8 mouse cellular contexts compared by ENCODE assay signal in the genomic region with DNA sequence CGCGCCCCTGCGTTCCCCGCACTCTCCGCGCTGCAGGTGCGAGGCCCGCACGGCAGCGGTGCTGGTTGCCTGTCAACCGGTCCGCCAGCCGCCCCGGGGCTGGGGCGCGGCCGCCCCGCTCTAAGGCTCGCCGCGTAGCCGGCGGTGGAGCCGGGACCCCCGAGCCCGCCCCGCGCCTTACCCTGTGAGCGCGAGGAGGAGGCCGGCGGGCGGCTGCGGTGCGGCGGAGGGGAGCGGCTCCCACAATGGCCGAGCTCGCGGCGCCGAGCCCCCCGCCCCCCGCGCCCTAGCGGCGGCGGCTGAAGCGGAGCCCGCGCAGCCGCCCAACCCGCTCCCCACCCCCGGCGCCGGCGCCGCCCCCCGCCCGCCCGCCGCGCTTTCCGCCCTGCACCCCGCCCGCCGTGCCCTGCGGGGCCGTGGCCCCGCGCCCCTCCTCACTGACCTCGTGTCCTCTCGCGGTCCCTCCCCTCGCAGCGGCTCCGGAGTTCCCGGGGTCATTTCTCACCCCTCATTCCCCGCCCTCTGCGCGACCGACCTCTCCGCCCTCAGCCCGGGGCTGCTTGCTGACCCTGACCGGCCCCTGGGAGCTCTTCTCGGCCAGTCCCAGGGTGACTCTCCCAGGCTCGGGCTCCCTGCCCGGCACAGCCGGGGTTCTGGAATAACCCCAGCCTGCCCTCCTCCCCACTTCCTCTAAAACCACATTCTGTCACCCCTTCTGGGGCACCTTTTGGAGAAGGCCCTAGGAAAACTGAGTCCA. TPM values are rescaled to one million over a fixed set of nuclear protein-coding genes. Genes with fewer than 3 reads are reported as not detected.
DNase-seq lines count a peak whose midpoint lies in the region; ATAC-seq and TF ChIP-seq lines count a peak whose summit lies in the region.

No protein-coding gene starts in this region.

- H3K27me3 ChIP-seq in cerebellum, adult 2 months (ENCODE audit: control insufficient read depth, insufficient read depth, low read length): no peaks in the 10 kb centered on the region
- no peaks in the 10 kb centered on the region for H3K27me3 ChIP-seq in forebrain, postnatal 0 days (ENCODE audit: insufficient read depth, low read length)
- no peaks in the 10 kb centered on the region for H3K27me3 ChIP-seq in hindbrain, embryonic 14.5 days (ENCODE audit: control insufficient read depth, insufficient read depth, low read length)
- H3K27me3 ChIP-seq in liver, adult 2 months (ENCODE audit: control insufficient read depth, insufficient read depth, low read length): no peaks in the 10 kb centered on the region; the same call in 1 of the 2 replicates
- no peaks in the 10 kb centered on the region for H3K27me3 ChIP-seq in midbrain, embryonic 15.5 days (replicated peaks)

- peak overlapping the region; percentile 89 for H3K4me2 ChIP-seq in forebrain, postnatal 0 days (ENCODE audit: low read depth)
- H3K4me2 ChIP-seq in hindbrain, embryonic 14.5 days (replicated peaks): peak overlapping the region; percentile 88
- peak overlapping the region; percentile 71 for H3K4me2 ChIP-seq in midbrain, embryonic 15.5 days

- no peaks in the 10 kb centered on the region for H3K79me2 ChIP-seq in liver, adult 2 months (ENCODE audit: control insufficient read depth, insufficient read depth, low read length)

- no peaks in the 10 kb centered on the region for H3K9me3 ChIP-seq in forebrain, postnatal 0 days (ENCODE audit: low read length)
- no peaks in the 10 kb centered on the region for H3K9me3 ChIP-seq in hindbrain, embryonic 14.5 days (ENCODE audit: control insufficient read depth, low read length)
- H3K9me3 ChIP-seq in midbrain, embryonic 15.5 days: no peaks in the 10 kb centered on the region

- H3K27ac ChIP-seq in cerebellum, adult 2 months (ENCODE audit: insufficient read depth, low read length): peak overlapping the region; percentile 94
- peak overlapping the region; percentile 96 for H3K27ac ChIP-seq in forebrain, postnatal 0 days (ENCODE audit: low read depth, low read length)
- H3K27ac ChIP-seq in hindbrain, embryonic 14.5 days: peak overlapping the region; percentile 96
- H3K27ac ChIP-seq in liver, adult 2 months (replicated peaks; ENCODE audit: insufficient read depth, low read depth, low read length): peak overlapping the region; percentile 30
- peak overlapping the region; percentile 95 for H3K27ac ChIP-seq in midbrain, embryonic 15.5 days

- intact Hi-C loops in left cerebral cortex, postnatal 36 days (cut with DNase I): no loop called here

- peak overlapping the region; percentile 85 for H3K4me3 ChIP-seq in cerebellum, adult 2 months (replicated peaks; ENCODE audit: insufficient read depth, low read depth, low read length)
- peak overlapping the region; percentile 99 for H3K4me3 ChIP-seq in forebrain, postnatal 0 days (ENCODE audit: low read depth, low read length)
- peak overlapping the region; percentile 98 for H3K4me3 ChIP-seq in hindbrain, embryonic 14.5 days (replicated peaks; ENCODE audit: low read length)
- peak overlapping the region; percentile 86 for H3K4me3 ChIP-seq in liver, adult 2 months (ENCODE audit: insufficient read depth, low read depth, low read length)
- peak overlapping the region; percentile 87 for H3K4me3 ChIP-seq in midbrain, embryonic 15.5 days

- ATAC-seq in forebrain, postnatal 0 days: peak; percentile 68
- ATAC-seq in hindbrain, embryonic 14.5 days (ENCODE audit: low FRiP score): peak; percentile 77
- peak; percentile 65 for ATAC-seq in midbrain, embryonic 15.5 days (replicated peaks)

- H3K4me1 ChIP-seq in cerebellum, adult 2 months (ENCODE audit: control insufficient read depth, insufficient read depth, low read length): peaks cover 22% of the 10 kb centered on the region
- H3K4me1 ChIP-seq in forebrain, postnatal 0 days (ENCODE audit: insufficient read depth): peaks cover 14% of the 10 kb centered on the region
- H3K4me1 ChIP-seq in hindbrain, embryonic 14.5 days (replicated peaks; ENCODE audit: control insufficient read depth, insufficient read depth, low read length): peaks cover 23% of the 10 kb centered on the region
- H3K4me1 ChIP-seq in liver, adult 2 months (ENCODE audit: control insufficient read depth, insufficient read depth, low read length): no peaks in the 10 kb centered on the region
- H3K4me1 ChIP-seq in midbrain, embryonic 15.5 days: peaks cover 29% of the 10 kb centered on the region

- peaks cover 13% of the 10 kb centered on the region for H3K36me3 ChIP-seq in forebrain, postnatal 0 days (ENCODE audit: insufficient read depth)
- peaks cover 19% of the 10 kb centered on the region for H3K36me3 ChIP-seq in hindbrain, embryonic 14.5 days (replicated peaks; ENCODE audit: control insufficient read depth, insufficient read depth)
- H3K36me3 ChIP-seq in liver, adult 2 months (ENCODE audit: control insufficient read depth, insufficient read depth, low read length): no peaks in the 10 kb centered on the region
- H3K36me3 ChIP-seq in midbrain, embryonic 15.5 days (replicated peaks): no peaks in the 10 kb centered on the region; the same call in 1 of the 2 replicates

- H3K9ac ChIP-seq in forebrain, postnatal 0 days: peak overlapping the region; percentile 98
- H3K9ac ChIP-seq in hindbrain, embryonic 14.5 days: peak overlapping the region; percentile 99
- H3K9ac ChIP-seq in liver, adult 2 months (ENCODE audit: low read depth, low read length): peak overlapping the region; percentile 83
- peak overlapping the region; percentile 96 for H3K9ac ChIP-seq in midbrain, embryonic 15.5 days

- peak; percentile 49 to 58 for DNase-seq in left cerebral cortex, postnatal 36 days (ENCODE audit: low spot score in 2 of 2)
- DNase-seq in left cerebral cortex, adult 11 months (ENCODE audit: low spot score): no peak
- peak; percentile 74 to 80 for DNase-seq in cerebellum, adult 2 months
- DNase-seq in forebrain, postnatal 0 days: peak; percentile 75
- peak; percentile 65 for DNase-seq in hindbrain, embryonic 14.5 days (ENCODE audit: low spot score)
- peak; percentile 68 for DNase-seq in liver, adult 2 months (ENCODE audit: extremely low read depth, low read depth, low spot score)
- peak; percentile 5 to 17 for DNase-seq in thymus, postnatal 36 days

- WGBS in cerebellum, adult 2 months: 1% methylated on average over 71 of the region's 89 CpGs
- 5% methylated on average over 49 of the region's 89 CpGs for WGBS in forebrain, postnatal 0 days
- WGBS in hindbrain, embryonic 14.5 days: under 1% methylated on average over 57 of the region's 89 CpGs
- WGBS in liver, adult 2 months: 2% methylated on average over 41 of the region's 89 CpGs
- WGBS in midbrain, embryonic 15.5 days: under 1% methylated on average over 40 of the region's 89 CpGs

- no peak for TF ChIP-seq CTCF in cerebellum, adult 2 months (IDR thresholded peaks at IDR 0.05; ENCODE audit: borderline replicate concordance, insufficient read depth, low read depth, low read length)
- no peak for TF ChIP-seq CTCF in forebrain, postnatal 0 days (IDR thresholded peaks at IDR 0.05; ENCODE audit: low read depth)
- no peak for TF ChIP-seq CTCF in liver, adult 2 months (IDR thresholded peaks at IDR 0.05; ENCODE audit: low read depth, low read length)

- no peak for TF ChIP-seq POLR2A in cerebellum, adult 2 months (IDR thresholded peaks at IDR 0.05; ENCODE audit: borderline replicate concordance, insufficient read depth, low read length)
- no peak for TF ChIP-seq POLR2A in liver, adult 2 months (IDR thresholded peaks at IDR 0.05; ENCODE audit: extremely low read depth, insufficient read depth, low read length)

RNA-seq across cellular contexts. Expression of a gene that starts 3.0 kb away (rescaled TPM):
- 100 to 1,000 TPM; 187 to 233 TPM for total RNA-seq in left cerebral cortex, postnatal 36 days (2021)
- 193 and 201 TPM in 2 replicates for polyA plus RNA-seq in cerebellum, adult 2 months (2012; rRNA removed)
- 278 and 345 TPM in 2 replicates for total RNA-seq in forebrain, postnatal 0 days (2014; rRNA removed)
- 42.9 and 58.2 TPM in 2 replicates for polyA plus RNA-seq in forebrain, postnatal 0 days (2015; fragmentation: Nextera tagmentation; extraction: Ambion mirVana)
- 111 and 120 TPM in 2 replicates for polyA plus RNA-seq in hindbrain, embryonic 14.5 days (2014; fragmentation: Nextera tagmentation; extraction: Ambion mirVana)
- total RNA-seq in liver, adult 2 months (2014; rRNA removed): 66.4 and 70.7 TPM in 2 replicates
- polyA plus RNA-seq in liver, adult 2 months (2012; rRNA removed): 14.0 and 16.6 TPM in 2 replicates
- polyA plus RNA-seq in midbrain, embryonic 15.5 days (2015; fragmentation: Nextera tagmentation; extraction: Ambion mirVana): 76.4 and 82.6 TPM in 2 replicates

RNA-seq across cellular contexts. Expression of a gene that starts 30.8 kb away (rescaled TPM):
- 100 to 1,000 TPM; 180 to 195 TPM for total RNA-seq in left cerebral cortex, postnatal 36 days (2021)
- polyA plus RNA-seq in cerebellum, adult 2 months (2012; rRNA removed): 602 and 636 TPM in 2 replicates
- total RNA-seq in forebrain, postnatal 0 days (2014; rRNA removed): 161 and 279 TPM in 2 replicates
- 536 and 634 TPM in 2 replicates for polyA plus RNA-seq in forebrain, postnatal 0 days (2015; fragmentation: Nextera tagmentation; extraction: Ambion mirVana)
- polyA plus RNA-seq in hindbrain, embryonic 14.5 days (2014; fragmentation: Nextera tagmentation; extraction: Ambion mirVana): 501 and 593 TPM in 2 replicates
- 135 and 170 TPM in 2 replicates for total RNA-seq in liver, adult 2 months (2014; rRNA removed)
- polyA plus RNA-seq in liver, adult 2 months (2012; rRNA removed): 41.1 and 84.0 TPM in 2 replicates
- polyA plus RNA-seq in midbrain, embryonic 15.5 days (2015; fragmentation: Nextera tagmentation; extraction: Ambion mirVana): 410 and 413 TPM in 2 replicates

Comparison
In these comparisons a context has a peak if more than half of its experiments do, and no peak if none do; other contexts are left out.
1. H3K27ac ChIP-seq: peak in every context shown above with its lines; median percentile 96 in forebrain, postnatal 0 days; 96 in hindbrain, embryonic 14.5 days; 95 in midbrain, embryonic 15.5 days; 94 in cerebellum, adult 2 months; 30 in liver, adult 2 months.